Mouse (Mus musculus): ENCODE measurements around the gene B4galnt2. TPM values are rescaled to one million over a fixed set of nuclear protein-coding genes. Genes with fewer than 3 reads are reported as not detected.

B4galnt2 gene
- not detected for polyA plus RNA-seq (2017; shearing (Covaris generic))

GRCm38 (mm10) chr11:95914571-95914991 is at the start of gene B4galnt2:
B4galnt2 (minus strand) TSS chr11:95914891.

GRCm38 (mm10) chr11:95842074-95842681 is 72.5 kb downstream of the B4galnt2 start, which contains the start of gene Abi3:
Abi3 (minus strand) TSS chr11:95842476.

GRCm38 (mm10) chr11:95837059-95837458 is 77.6 kb downstream of the B4galnt2 start, which contains the start of gene Gngt2:
Gngt2 (plus strand) TSS chr11:95837216.

GRCm38 (mm10) chr11:95824071-95824876 is 90.4 kb downstream of the B4galnt2 start, which contains the start of gene Phospho1:
Phospho1 (plus strand) TSS chr11:95824499.

Other genes with a start within 250 kb of the B4galnt2 start
- 90.4 TPM for gene Phb, start 247.9 kb downstream of the B4galnt2 start, polyA plus RNA-seq (2017; shearing (Covaris generic))
- 7.9 TPM for gene Zfp652, start 202.2 kb downstream of the B4galnt2 start, polyA plus RNA-seq (2017; shearing (Covaris generic))
- 1.6 TPM for gene B130006D01Rik, start 191.3 kb downstream of the B4galnt2 start, polyA plus RNA-seq (2017; shearing (Covaris generic))
- not detected for gene Phospho1, start 90.4 kb downstream of the B4galnt2 start, polyA plus RNA-seq (2017; shearing (Covaris generic))
- 47.1 TPM for gene Gngt2, start 77.7 kb downstream of the B4galnt2 start, polyA plus RNA-seq (2017; shearing (Covaris generic))
- gene Abi3, start 72.4 kb downstream of the B4galnt2 start, polyA plus RNA-seq (2017; shearing (Covaris generic)): 75.8 TPM
- not detected for gene Igf2bp1, start 91.0 kb upstream of the B4galnt2 start, polyA plus RNA-seq (2017; shearing (Covaris generic))
- gene Gip, start 109.7 kb upstream of the B4galnt2 start, polyA plus RNA-seq (2017; shearing (Covaris generic)): not detected
- gene Snf8, start 120.0 kb upstream of the B4galnt2 start, polyA plus RNA-seq (2017; shearing (Covaris generic)): 82.5 TPM
- 10.2 TPM for gene Ube2z, start 150.5 kb upstream of the B4galnt2 start, polyA plus RNA-seq (2017; shearing (Covaris generic))
- 380 TPM for gene Atp5g1, start 160.8 kb upstream of the B4galnt2 start, polyA plus RNA-seq (2017; shearing (Covaris generic))
- not detected for gene Calcoco2, start 197.1 kb upstream of the B4galnt2 start, polyA plus RNA-seq (2017; shearing (Covaris generic))
- gene Ttll6, start 218.9 kb upstream of the B4galnt2 start, polyA plus RNA-seq (2017; shearing (Covaris generic)): not detected

Measured in inflammation-experienced regulatory T-cells, adult 16 weeks (primary cell).